Mouse (Mus musculus) CH12.LX (cell line): ENCODE measurements at regions not wholly inside any gene's neighbourhood (a gene's known extent, or its start where the extent isn't known, plus 50 kb on each side); places are given as distances from the start of the nearest gene placed in this dataset.

Experiments
- DNase-seq: peaks from one replicate; pipeline ENCODE4 v3.0.0-alpha.2; 2013; ENCODE audit errors: extremely low read depth
- H3K27ac ChIP-seq: 2 replicates; pipeline ENCODE4 v1.5.1; 2012; ENCODE audit warnings: low read depth, mild to moderate bottlenecking, control low read depth, moderate library complexity; ENCODE audit not compliant: insufficient read depth
- H3K27me3 ChIP-seq: replicated peaks from 2 replicates; pipeline ENCODE3; 2012; ENCODE audit warnings: inconsistent platforms
- H3K36me3 ChIP-seq, 2 experiments: replicated peaks in 1 of 2; 2 replicates each; pipeline versions ENCODE3 to v1.6.1; 2012; ENCODE audit warnings: inconsistent platforms in 1 of 2, low read length in 1 of 2, mild to moderate bottlenecking in 1 of 2, mixed read lengths in 1 of 2, moderate library complexity in 1 of 2; ENCODE audit not compliant: control insufficient read depth in 1 of 2, insufficient read depth in 1 of 2
- H3K4me1 ChIP-seq, 2 experiments: 2 replicates each; pipeline ENCODE4 v1.6.1; 2012; ENCODE audit warnings: inconsistent platforms in 1 of 2, moderate library complexity in 1 of 2; ENCODE audit not compliant: insufficient read depth in 2 of 2, control insufficient read depth in 1 of 2
- H3K4me2 ChIP-seq: 2 replicates; pipeline ENCODE4 v1.6.1; 2012; ENCODE audit warnings: low read depth, mild to moderate bottlenecking, control low read depth; ENCODE audit not compliant: poor library complexity, insufficient read depth, severe bottlenecking
- H3K4me3 ChIP-seq, 3 experiments: fragments of 150-350 bp in 1 of 3; sonication (generic) in 1 of 3; replicated peaks in 1 of 3; 2 replicates each; pipeline versions ENCODE3 to v1.5.1; 2011 to 2012; ENCODE audit warnings: low read depth in 2 of 3, low read length in 2 of 3, mild to moderate bottlenecking in 2 of 3, moderate library complexity in 2 of 3, control low read depth in 1 of 3, improper control_type of control experiment in 1 of 3, inconsistent platforms in 1 of 3, mixed read lengths in 1 of 3; ENCODE audit not compliant: poor library complexity in 1 of 3
- H3K79me2 ChIP-seq: replicated peaks from 2 replicates; pipeline ENCODE4 v1.6.1; 2012; ENCODE audit warnings: mild to moderate bottlenecking, moderate library complexity; ENCODE audit not compliant: control insufficient read depth, poor library complexity, insufficient read depth, severe bottlenecking; ENCODE audit errors: extremely low read depth
- H3K9ac ChIP-seq: 2 replicates; pipeline ENCODE4 v1.6.1; 2012; ENCODE audit warnings: low read depth, mild to moderate bottlenecking, control low read depth, moderate library complexity; ENCODE audit not compliant: insufficient read depth
- H3K9me3 ChIP-seq: replicated peaks from 2 replicates; pipeline ENCODE3; 2012; ENCODE audit warnings: low read length, inconsistent platforms, mixed read lengths
- BHLHE40 ChIP-seq: IDR thresholded peaks from 2 replicates; pipeline ENCODE4 v1.6.1; 2011; ENCODE audit warnings: mild to moderate bottlenecking, low read depth, low read length, improper control_type of control experiment
- CHD1 ChIP-seq: IDR thresholded peaks from 2 replicates; pipeline ENCODE4 v1.6.1; 2012; ENCODE audit warnings: low read depth, low read length, improper control_type of control experiment, inconsistent platforms
- CHD2 ChIP-seq: IDR thresholded peaks from 2 replicates; pipeline ENCODE4 v1.6.1; 2011; ENCODE audit warnings: low read length, improper control_type of control experiment
- CTCF ChIP-seq, 2 experiments: IDR thresholded peaks in 1 of 2; conservative IDR thresholded peaks in 1 of 2; 2 replicates each; pipeline ENCODE4 v1.5.1; 2011 to 2012; ENCODE audit warnings: low read depth in 2 of 2, low read length in 2 of 2, improper control_type of control experiment in 1 of 2, inconsistent platforms in 1 of 2, mild to moderate bottlenecking in 1 of 2, moderate library complexity in 1 of 2
- E2F4 ChIP-seq: IDR thresholded peaks from 2 replicates; pipeline ENCODE4 v1.6.1; 2011; ENCODE audit warnings: low read depth, low read length, improper control_type of control experiment; ENCODE audit not compliant: insufficient replicate concordance
- ELF1 ChIP-seq: IDR thresholded peaks from 2 replicates; pipeline ENCODE4 v1.6.1; 2014; ENCODE audit warnings: low read depth, mild to moderate bottlenecking, inconsistent platforms, low read length, improper control_type of control experiment
- ETS1 ChIP-seq: conservative IDR thresholded peaks from 2 replicates; pipeline ENCODE4 v1.6.1; 2012; ENCODE audit warnings: low read depth, mild to moderate bottlenecking, inconsistent platforms, low read length, improper control_type of control experiment, moderate library complexity
- HCFC1 ChIP-seq: IDR thresholded peaks from 2 replicates; pipeline ENCODE4 v1.6.1; 2012; ENCODE audit warnings: low read depth, mild to moderate bottlenecking, inconsistent platforms, low read length, improper control_type of control experiment
- JUN ChIP-seq: IDR thresholded peaks from 2 replicates; pipeline ENCODE4 v1.6.1; 2011; ENCODE audit warnings: low read depth, mild to moderate bottlenecking, low read length, improper control_type of control experiment, moderate library complexity; ENCODE audit not compliant: insufficient read depth
- JUND ChIP-seq: conservative IDR thresholded peaks from 2 replicates; pipeline ENCODE4 v1.6.1; 2011; ENCODE audit warnings: low read depth, low read length, improper control_type of control experiment
- KAT2A ChIP-seq: IDR thresholded peaks from 2 replicates; pipeline ENCODE4 v1.6.1; 2012; ENCODE audit warnings: low read length, improper control_type of control experiment, inconsistent platforms; ENCODE audit not compliant: insufficient replicate concordance
- MAX ChIP-seq: IDR thresholded peaks from 2 replicates; pipeline ENCODE4 v1.6.1; 2011; ENCODE audit warnings: low read length, improper control_type of control experiment
- MAZ ChIP-seq: IDR thresholded peaks from 2 replicates; pipeline ENCODE4 v1.6.1; 2012; ENCODE audit warnings: low read depth, mild to moderate bottlenecking, inconsistent platforms, low read length, improper control_type of control experiment, moderate library complexity
- MEF2A ChIP-seq: IDR thresholded peaks from 2 replicates; pipeline ENCODE4 v1.6.1; 2014; ENCODE audit warnings: low read depth, mild to moderate bottlenecking, inconsistent platforms, low read length, improper control_type of control experiment, borderline replicate concordance
- MXI1 ChIP-seq: IDR thresholded peaks from 2 replicates; pipeline ENCODE4 v1.6.1; 2011; ENCODE audit warnings: mild to moderate bottlenecking, low read depth, low read length, improper control_type of control experiment
- MYC ChIP-seq: IDR thresholded peaks from 2 replicates; pipeline ENCODE4 v1.6.1; 2011; ENCODE audit warnings: low read depth, mild to moderate bottlenecking, improper control_type of control experiment, low read length
- NRF1 ChIP-seq: IDR thresholded peaks from 2 replicates; pipeline ENCODE4 v1.6.1; 2014; ENCODE audit warnings: low read depth, mild to moderate bottlenecking, inconsistent platforms, low read length, improper control_type of control experiment, moderate library complexity
- POLR2A ChIP-seq: IDR thresholded peaks from 2 replicates; pipeline ENCODE4 v1.6.1; 2011; ENCODE audit warnings: low read depth, mild to moderate bottlenecking, improper control_type of control experiment, low read length
- RCOR1 ChIP-seq: conservative IDR thresholded peaks from 2 replicates; pipeline ENCODE4 v1.6.1; 2012; ENCODE audit warnings: low read depth, mild to moderate bottlenecking, inconsistent platforms, low read length, improper control_type of control experiment
- SIN3A ChIP-seq: IDR thresholded peaks from 2 replicates; pipeline ENCODE4 v1.6.1; 2012; ENCODE audit warnings: low read length, improper control_type of control experiment, inconsistent platforms
- SMC3 ChIP-seq: IDR thresholded peaks from 2 replicates; pipeline ENCODE4 v1.6.1; 2011; ENCODE audit warnings: low read depth, low read length, improper control_type of control experiment
- TBP ChIP-seq: conservative IDR thresholded peaks from 2 replicates; pipeline ENCODE4 v1.6.1; 2011; ENCODE audit warnings: low read depth, low read length, improper control_type of control experiment
- UBTF ChIP-seq: IDR thresholded peaks from 2 replicates; pipeline ENCODE4 v1.6.1; 2012; ENCODE audit warnings: low read depth, mild to moderate bottlenecking, inconsistent platforms, low read length, improper control_type of control experiment, moderate library complexity
- USF1 ChIP-seq: IDR thresholded peaks from 2 replicates; pipeline ENCODE4 v1.6.1; 2014; ENCODE audit warnings: low read depth, mild to moderate bottlenecking, inconsistent platforms, low read length, improper control_type of control experiment
- USF2 ChIP-seq: conservative IDR thresholded peaks from 2 replicates; pipeline ENCODE4 v1.6.1; 2011; ENCODE audit warnings: low read depth, low read length, improper control_type of control experiment
- ZMIZ1 ChIP-seq: IDR thresholded peaks from 2 replicates; pipeline ENCODE4 v1.6.1; 2012; ENCODE audit warnings: low read depth, mild to moderate bottlenecking, inconsistent platforms, low read length, improper control_type of control experiment
- dilution Hi-C: fragments of 300-500 bp; cut with MboI; formaldehyde crosslinking; loops from 2 replicates; pipeline ENCODE4 v1.14.3; 2020; ENCODE audit warnings: low sequenced_read_pairs; ENCODE audit not compliant: extremely low pct_unique_long_range_greater_than_20kb, extremely low pct_ligation_motif_present
- in situ Hi-C: fragments of 300-500 bp; cut with MboI; formaldehyde crosslinking; loops from 3 replicates; pipeline ENCODE4 v1.14.3; 2019; ENCODE audit warnings: low sequenced_read_pairs, low pct_ligation_motif_present, low pct_unique_long_range_greater_than_20kb, mixed read lengths

- H3K79me2 ChIP-seq = no peaks in the 10 kb centered on the region
- H3K9ac ChIP-seq = no peak overlapping the region
- no peak overlapping the region for H3K27ac ChIP-seq
- H3K4me2 ChIP-seq = no peak overlapping the region
- TF ChIP-seq USF1 (no peak), USF2 (no peak), JUN (no peak), CHD1 (no peak), SIN3A (no peak), KAT2A (no peak), E2F4 (no peak), MAX (no peak), ETS1 (no peak)
- H3K4me3 ChIP-seq = no peak overlapping the region
- DNase-seq = no peak
- H3K9me3 ChIP-seq = no peaks in the 10 kb centered on the region
- no peaks in the 10 kb centered on the region for H3K36me3 ChIP-seq
- no peaks in the 10 kb centered on the region for H3K4me1 ChIP-seq
- dilution Hi-C loops = no loop called here
- no peaks in the 10 kb centered on the region for H3K27me3 ChIP-seq
- in situ Hi-C loops = no loop called here
These were observed 1112.0 kb downstream of the Tbl1xr1 start for GRCm38 (mm10) chr3:23188479-23188878.

DNA sequence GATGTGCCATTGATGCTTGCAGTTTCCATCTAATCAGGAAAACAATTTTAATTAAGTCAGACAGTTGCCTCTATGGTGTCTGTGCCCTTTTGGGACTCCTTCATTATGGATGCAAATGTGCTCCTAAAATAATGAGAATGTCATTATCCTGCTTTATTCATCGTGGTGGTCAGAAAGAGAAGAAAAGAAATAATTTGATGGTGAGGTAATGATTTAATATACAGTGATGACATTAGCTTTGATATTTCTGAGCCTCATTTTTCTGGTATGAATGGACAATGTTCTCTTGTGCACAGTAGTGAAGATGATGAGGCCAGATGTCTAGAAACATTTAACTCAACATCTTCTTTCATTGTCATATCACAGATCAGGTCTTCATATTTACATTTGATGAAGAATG is 1123.6 kb downstream of the Tbl1xr1 start:
- Histone ChIP-seq H3K36me3 (no peaks in the 10 kb centered on the region), H3K9me3 (no peaks in the 10 kb centered on the region), H3K4me3 (no peak overlapping the region), H3K9ac (no peak overlapping the region), H3K4me1 (no peaks in the 10 kb centered on the region), H3K27ac (no peak overlapping the region), H3K4me2 (no peak overlapping the region), H3K79me2 (no peaks in the 10 kb centered on the region), H3K27me3 (no peaks in the 10 kb centered on the region)
- dilution Hi-C loops = no loop called here
- DNase-seq = no peak
- TF ChIP-seq HCFC1 (no peak), ZMIZ1 (no peak), JUN (no peak), USF1 (no peak), NRF1 (no peak), KAT2A (no peak), ELF1 (no peak), SMC3 (no peak)
- in situ Hi-C loops = no loop called here

GRCm38 (mm10) chr3:23214427-23214826 is 1138.0 kb downstream of the Tbl1xr1 start:
- no peak for DNase-seq
- dilution Hi-C loops (no loop called here), in situ Hi-C loops (no loop called here)
- TF ChIP-seq CTCF (conservative IDR thresholded peaks at IDR 0.05 in 1 of 2, IDR thresholded peaks at IDR 0.05 in 1 of 2; ENCODE audit: low read depth in 2 of 2, low read length in 2 of 2) (no peak), TBP (no peak), USF1 (no peak), ELF1 (no peak), ETS1 (no peak), MYC (no peak), KAT2A (no peak), RCOR1 (no peak), MAZ (no peak), POLR2A (no peak), MXI1 (no peak), CHD2 (no peak), BHLHE40 (no peak), JUND (no peak), UBTF (no peak), JUN (no peak), CHD1 (no peak), MEF2A (no peak)
- Histone ChIP-seq H3K4me2 (no peak overlapping the region), H3K4me3 (no peak overlapping the region), H3K9me3 (no peaks in the 10 kb centered on the region), H3K79me2 (no peaks in the 10 kb centered on the region), H3K27ac (no peak overlapping the region), H3K36me3 (no peaks in the 10 kb centered on the region), H3K27me3 (no peaks in the 10 kb centered on the region), H3K9ac (no peak overlapping the region), H3K4me1 (no peaks in the 10 kb centered on the region)
